Mouse (Mus musculus) embryonic facial prominence, embryonic 10.5 days (tissue): Measurements from ENCODE around the gene Haus7. TPM values are rescaled to one million over a fixed set of nuclear protein-coding genes. Genes with fewer than 3 reads are reported as not detected.

Source experiments
- DNase-seq: peaks from one replicate; pipeline ENCODE4 v3.0.0-alpha.2; 2017; ENCODE audit warnings: low spot score
- H3K27ac ChIP-seq: fragments of 300-500 bp; sonication (generic); replicated peaks from 2 replicates; pipeline ENCODE4 v1.5.1; 2016; ENCODE audit warnings: mild to moderate bottlenecking
- H3K27me3 ChIP-seq: fragments of 300-500 bp; sonication (generic); replicated peaks from 2 replicates; pipeline ENCODE4 v1.6.1; 2016; ENCODE audit warnings: low read depth, mild to moderate bottlenecking; ENCODE audit not compliant: poor library complexity, severe bottlenecking
- H3K36me3 ChIP-seq: fragments of 300-500 bp; sonication (generic); replicated peaks from 2 replicates; pipeline ENCODE4 v1.6.1; 2016; ENCODE audit warnings: mild to moderate bottlenecking, moderate library complexity
- H3K4me1 ChIP-seq: fragments of 300-500 bp; sonication (generic); 2 replicates; pipeline ENCODE4 v1.6.1; 2016
- H3K4me3 ChIP-seq: fragments of 300-500 bp; sonication (generic); 2 replicates; pipeline ENCODE4 v1.5.1; 2016; ENCODE audit warnings: mild to moderate bottlenecking, moderate library complexity
- H3K9me3 ChIP-seq: fragments of 300-500 bp; sonication (generic); 2 replicates; pipeline ENCODE4 v1.6.1; 2016; ENCODE audit warnings: mild to moderate bottlenecking
- WGBS: fragments of 180-500 bp; shearing (Covaris S2); methylation state at CpG from one replicate; pipeline ENCODE4 v1.1.7; 2016; 5-methylcytosine and 5-hydroxymethylcytosine counted together
- polyA plus RNA-seq: library from polyadenylated mRNA; unstranded; fragments of >200 nt; fragmentation: Nextera tagmentation; extraction: Ambion mirVana; gene quantifications from 2 replicates; pipeline ENCODE4 v1.2.1, GENCODE M21; 2016

Haus7 gene
- polyA plus RNA-seq, 1 experiment from 2014 or later = 99.8 TPM

- no peak for DNase-seq
- Histone ChIP-seq H3K4me3 (no peak overlapping the region), H3K27ac (peak overlapping the region; percentile 44; the same call in 1 of the 2 replicates), H3K9me3 (no peaks in the 10 kb centered on the region), H3K36me3 (no peaks in the 10 kb centered on the region), H3K4me1 (peaks cover 44% of the 10 kb centered on the region), H3K27me3 (peaks cover 87% of the 10 kb centered on the region)
- 46% methylated on average over 2 of the region's 2 CpGs for WGBS
Measured at GRCm38 (mm10) chrX:73480334-73480733, 21.5 kb upstream of the Haus7 start.

- Histone ChIP-seq H3K4me1 (peaks cover 51% of the 10 kb centered on the region), H3K9me3 (no peaks in the 10 kb centered on the region), H3K27me3 (peaks cover 89% of the 10 kb centered on the region), H3K27ac (peak overlapping the region; percentile 44; the same call in 1 of the 2 replicates), H3K4me3 (no peak overlapping the region), H3K36me3 (no peaks in the 10 kb centered on the region)
- no peak for DNase-seq
Measured at GRCm38 (mm10) chrX:73479656-73480055, 20.8 kb upstream of the Haus7 start.

- H3K9me3 ChIP-seq = no peaks in the 10 kb centered on the region
- H3K4me3 ChIP-seq = no peak overlapping the region
- 81% methylated on average over 2 of the region's 2 CpGs for WGBS
- H3K27me3 ChIP-seq = peaks cover 86% of the 10 kb centered on the region
- no peak overlapping the region for H3K27ac ChIP-seq
- peaks cover 40% of the 10 kb centered on the region for H3K4me1 ChIP-seq
- no peak for DNase-seq
- no peaks in the 10 kb centered on the region for H3K36me3 ChIP-seq
Measured at GRCm38 (mm10) chrX:73477500-73477899, 18.7 kb upstream of the Haus7 start.

- peak; percentile 21 for DNase-seq
- Histone ChIP-seq H3K4me1 (peaks cover 40% of the 10 kb centered on the region), H3K9me3 (no peaks in the 10 kb centered on the region), H3K27ac (peak overlapping the region; percentile 30; the same call in 1 of the 2 replicates), H3K27me3 (peaks cover 89% of the 10 kb centered on the region), H3K36me3 (no peaks in the 10 kb centered on the region), H3K4me3 (no peak overlapping the region)
- WGBS = 44% methylated on average over 2 of the region's 2 CpGs
Measured at GRCm38 (mm10) chrX:73476621-73477020, 17.8 kb upstream of the Haus7 start.

GRCm38 (mm10) chrX:73475658-73476256, 16.9 kb upstream of the Haus7 start:
- peaks cover 95% of the 10 kb centered on the region for H3K27me3 ChIP-seq
- WGBS = 87% methylated on average over 1 of the region's 1 CpGs
- no peaks in the 10 kb centered on the region for H3K36me3 ChIP-seq
- peak overlapping the region; percentile 77 for H3K27ac ChIP-seq
- H3K4me3 ChIP-seq = no peak overlapping the region
- no peak for DNase-seq
- peaks cover 40% of the 10 kb centered on the region for H3K4me1 ChIP-seq
- no peaks in the 10 kb centered on the region for H3K9me3 ChIP-seq

GRCm38 (mm10) chrX:73474340-73475165, 15.7 kb upstream of the Haus7 start:
- 45% methylated on average over 12 of the region's 12 CpGs for whole genome bisulfite sequencing
- Histone ChIP-seq H3K27me3 (peaks cover 94% of the 10 kb centered on the region), H3K27ac (peak overlapping the region; percentile 77), H3K9me3 (no peaks in the 10 kb centered on the region), H3K36me3 (no peaks in the 10 kb centered on the region), H3K4me3 (no peak overlapping the region), H3K4me1 (peaks cover 28% of the 10 kb centered on the region)
- peak; percentile 40 for DNase-seq

- Histone ChIP-seq H3K36me3 (no peaks in the 10 kb centered on the region), H3K9me3 (no peaks in the 10 kb centered on the region), H3K4me3 (no peak overlapping the region), H3K4me1 (peaks cover 49% of the 10 kb centered on the region), H3K27ac (no peak overlapping the region), H3K27me3 (peaks cover 92% of the 10 kb centered on the region)
- WGBS = 86% methylated on average over 3 of the region's 3 CpGs
- DNase-seq = no peak
Measured at GRCm38 (mm10) chrX:73471764-73472163, 12.9 kb upstream of the Haus7 start.

- DNase-seq = no peak
- Histone ChIP-seq H3K4me3 (no peak overlapping the region), H3K9me3 (no peaks in the 10 kb centered on the region), H3K36me3 (no peaks in the 10 kb centered on the region), H3K4me1 (peaks cover 32% of the 10 kb centered on the region), H3K27ac (peak overlapping the region; percentile 86), H3K27me3 (peaks cover 87% of the 10 kb centered on the region)
- 35% methylated on average over 1 of the region's 1 CpGs for WGBS
Measured at GRCm38 (mm10) chrX:73468752-73469151, 9.9 kb upstream of the Haus7 start.

GRCm38 (mm10) chrX:73468330-73468729, 9.5 kb upstream of the Haus7 start:
- Histone ChIP-seq H3K9me3 (no peaks in the 10 kb centered on the region), H3K36me3 (no peaks in the 10 kb centered on the region), H3K4me3 (no peak overlapping the region), H3K4me1 (peaks cover 32% of the 10 kb centered on the region), H3K27ac (peak overlapping the region; percentile 86), H3K27me3 (peaks cover 86% of the 10 kb centered on the region)
- 62% methylated on average over 3 of the region's 3 CpGs for WGBS
- DNase-seq = no peak

GRCm38 (mm10) chrX:73467446-73468241, 8.8 kb upstream of the Haus7 start:
- Histone ChIP-seq H3K4me1 (peaks cover 32% of the 10 kb centered on the region), H3K27me3 (peaks cover 80% of the 10 kb centered on the region), H3K36me3 (no peaks in the 10 kb centered on the region), H3K9me3 (no peaks in the 10 kb centered on the region), H3K4me3 (no peak overlapping the region; the same call in 1 of the 2 replicates), H3K27ac (peak overlapping the region; percentile 86)
- 51% methylated on average over 5 of the region's 5 CpGs for WGBS
- DNase-seq = peak; percentile 82

- H3K9me3 ChIP-seq = no peaks in the 10 kb centered on the region
- H3K4me3 ChIP-seq = no peak overlapping the region
- H3K27me3 ChIP-seq = peaks cover 60% of the 10 kb centered on the region
- H3K27ac ChIP-seq = peak overlapping the region; percentile 86
- peak; percentile 7 for DNase-seq
- no peaks in the 10 kb centered on the region for H3K36me3 ChIP-seq
- WGBS = 72% methylated on average over 9 of the region's 9 CpGs
- H3K4me1 ChIP-seq = peaks cover 32% of the 10 kb centered on the region
Measured at GRCm38 (mm10) chrX:73465483-73466186, 6.8 kb upstream of the Haus7 start.

GRCm38 (mm10) chrX:73460792-73461191, 1.9 kb upstream of the Haus7 start:
- WGBS = 81% methylated on average over 4 of the region's 4 CpGs
- no peak overlapping the region for H3K27ac ChIP-seq
- peaks cover 32% of the 10 kb centered on the region for H3K27me3 ChIP-seq
- 0 out of 2 replicates have a peak, but pooled peaks cover 3% of the 10 kb centered on the region for H3K9me3 ChIP-seq
- no peaks in the 10 kb centered on the region for H3K36me3 ChIP-seq
- no peak for DNase-seq
- peaks cover 10% of the 10 kb centered on the region for H3K4me1 ChIP-seq
- H3K4me3 ChIP-seq = no peak overlapping the region
